Mouse (Mus musculus) forebrain, embryonic 16.5 days (tissue): ENCODE measurements around the gene Ndufc2. TPM values are rescaled to one million over a fixed set of nuclear protein-coding genes. Genes with fewer than 3 reads are reported as not detected.

Experiments
- ATAC-seq: fragments of 200-750 bp; cut with Nextera tagmentation; 2 replicates; pipeline ENCODE4 v1.8.0; 2017; ENCODE audit warnings: mild to moderate bottlenecking, moderate library complexity
- H3K27ac ChIP-seq: fragments of 300-500 bp; sonication (generic); 2 replicates; pipeline ENCODE4 v1.5.1; 2014; ENCODE audit warnings: low read length, control low read depth
- H3K27me3 ChIP-seq: fragments of 300-500 bp; sonication (generic); replicated peaks from 2 replicates; pipeline ENCODE4 v1.6.1; 2014; ENCODE audit warnings: low read length; ENCODE audit not compliant: control insufficient read depth, insufficient read depth
- H3K36me3 ChIP-seq: fragments of 300-500 bp; sonication (generic); 2 replicates; pipeline ENCODE4 v1.6.1; 2014; ENCODE audit not compliant: control insufficient read depth, insufficient read depth
- H3K4me1 ChIP-seq: fragments of 300-500 bp; sonication (generic); replicated peaks from 2 replicates; pipeline ENCODE4 v1.6.1; 2014; ENCODE audit warnings: low read length; ENCODE audit not compliant: control insufficient read depth, insufficient read depth
- H3K4me2 ChIP-seq: fragments of 300-500 bp; sonication (generic); 2 replicates; pipeline ENCODE4 v1.6.1; 2014; ENCODE audit warnings: mild to moderate bottlenecking, low read length, control low read depth
- H3K4me3 ChIP-seq: fragments of 300-500 bp; sonication (generic); replicated peaks from 2 replicates; pipeline ENCODE4 v1.5.1; 2014; ENCODE audit warnings: mild to moderate bottlenecking, low read length, control low read depth
- H3K9ac ChIP-seq: fragments of 300-500 bp; sonication (generic); replicated peaks from 2 replicates; pipeline ENCODE4 v1.6.1; 2014; ENCODE audit warnings: low read depth, low read length, control low read depth
- H3K9me3 ChIP-seq: fragments of 300-500 bp; sonication (generic); 2 replicates; pipeline ENCODE4 v1.6.1; 2016; ENCODE audit warnings: low read length; ENCODE audit not compliant: control insufficient read depth
- WGBS: fragments of 180-500 bp; shearing (Covaris S2); extraction: QIAGEN DNeasy Blood & Tissue Kit; methylation state at CpG from one replicate; pipeline ENCODE4 v1.1.7; 2014; 5-methylcytosine and 5-hydroxymethylcytosine counted together
- polyA plus RNA-seq: library from polyadenylated mRNA; unstranded; fragments of >200 nt; fragmentation: Nextera tagmentation; extraction: Ambion mirVana; gene quantifications from 2 replicates; pipeline ENCODE4 v1.2.1, GENCODE M21; 2015

Gene Ndufc2
- polyA plus RNA-seq, 1 experiment from 2014 or later, result 398 TPM

- Histone ChIP-seq H3K4me3 (no peak overlapping the region), H3K4me1 (no peaks in the 10 kb centered on the region), H3K27me3 (no peaks in the 10 kb centered on the region), H3K9ac (no peak overlapping the region), H3K36me3 (no peaks in the 10 kb centered on the region), H3K27ac (no peak overlapping the region), H3K9me3 (no peaks in the 10 kb centered on the region), H3K4me2 (no peak overlapping the region)
- 82% methylated on average over 3 of the region's 3 CpGs for WGBS
- no peak for ATAC-seq
Observed at GRCm38 (mm10) chr7:97455577-97455976, 55.8 kb downstream of the Ndufc2 start.

Other genes with a start within 250 kb of the Ndufc2 start
- 3.9 and 4.4 TPM in 2 replicates for gene Usp35, start 68.0 kb upstream of the Ndufc2 start, polyA plus RNA-seq
- 7.5 and 7.8 TPM in 2 replicates for gene Kctd21, start 67.7 kb upstream of the Ndufc2 start, polyA plus RNA-seq
- gene Alg8, start 28.4 kb upstream of the Ndufc2 start, polyA plus RNA-seq, result 18.6 and 19.1 TPM in 2 replicates
- gene Thrsp, start 17.7 kb downstream of the Ndufc2 start, polyA plus RNA-seq, result 4.6 and 5.3 TPM in 2 replicates
- gene Kctd14, start 51.3 kb downstream of the Ndufc2 start, polyA plus RNA-seq, result 1.9 and 2.2 TPM in 2 replicates
- 47.6 and 55.5 TPM in 2 replicates for gene Ints4, start 81.0 kb downstream of the Ndufc2 start, polyA plus RNA-seq
- gene Aamdc, start 179.5 kb downstream of the Ndufc2 start, polyA plus RNA-seq, result 50.4 and 50.9 TPM in 2 replicates
- gene Rsf1, start 179.9 kb downstream of the Ndufc2 start, polyA plus RNA-seq, result 34.7 and 36.3 TPM in 2 replicates